Mouse (Mus musculus): ENCODE data around the gene Fnbp1l.

Fnbp1l gene

DNA sequence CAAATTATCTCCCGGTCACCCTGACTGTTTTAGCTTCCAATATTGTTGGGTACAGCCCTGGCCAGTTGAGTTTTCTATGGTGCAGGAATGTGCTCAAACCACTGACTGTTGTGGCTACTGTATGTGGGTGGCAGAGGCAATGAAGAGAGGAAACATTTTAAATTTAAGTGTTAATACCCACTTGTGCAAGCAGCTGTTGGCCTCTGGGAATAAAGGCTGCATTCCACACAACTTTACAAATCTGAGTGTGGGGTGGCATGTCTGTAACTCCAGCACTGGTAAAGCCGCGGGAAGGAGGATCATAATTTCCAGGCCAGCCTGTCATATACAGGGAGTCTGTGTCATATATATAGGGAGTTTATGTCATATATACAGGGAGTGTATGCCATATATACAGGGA lies 99.2 kb downstream of the Fnbp1l start:
- no peak for DNase-seq

DNA sequence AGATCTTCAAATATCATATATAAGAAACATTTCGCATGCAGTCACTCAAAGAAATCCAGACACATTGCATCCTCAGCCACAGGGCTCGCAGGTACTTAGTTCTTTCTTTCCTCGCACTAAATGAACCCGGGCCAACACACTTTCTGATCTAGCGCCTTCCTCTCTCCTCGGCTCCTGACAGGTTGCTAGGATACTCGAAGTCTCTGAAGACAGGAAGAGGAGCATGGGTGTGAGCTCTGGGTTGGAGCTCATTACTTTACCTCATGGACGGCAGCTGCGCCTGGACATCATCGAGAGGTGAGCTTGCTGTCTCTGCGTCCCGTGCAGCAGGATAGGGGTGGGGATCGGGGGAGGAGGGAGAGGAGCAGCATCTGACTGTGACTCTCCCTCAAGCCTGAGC lies 100.4 kb downstream of the Fnbp1l start:
- peak; percentile 47 for DNase-seq

DNA sequence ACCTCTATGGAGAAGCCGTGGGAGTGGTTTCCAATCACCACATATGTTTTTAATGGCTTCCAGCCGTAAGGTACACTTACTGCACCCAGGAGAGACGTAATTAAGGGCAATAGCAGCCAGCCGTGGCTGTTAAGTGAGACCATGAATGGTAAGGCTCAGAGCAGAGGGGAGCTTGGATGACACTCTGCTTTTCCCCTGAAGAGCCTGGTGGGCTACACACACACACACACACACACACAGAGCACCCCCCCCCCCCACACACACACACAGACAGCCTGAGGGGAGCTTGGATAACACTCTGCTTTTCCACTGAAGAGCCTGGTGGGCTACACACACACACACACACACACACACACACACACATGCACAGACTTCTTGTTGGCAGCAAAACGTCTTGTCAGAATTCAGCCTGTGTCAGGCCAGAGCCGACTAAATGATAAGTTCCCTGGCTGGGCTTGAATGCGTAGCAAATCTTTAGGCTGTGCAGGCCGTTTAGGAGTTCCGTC lies 101.2 kb downstream of the Fnbp1l start:
- peak; percentile 85 for DNase-seq

DNA sequence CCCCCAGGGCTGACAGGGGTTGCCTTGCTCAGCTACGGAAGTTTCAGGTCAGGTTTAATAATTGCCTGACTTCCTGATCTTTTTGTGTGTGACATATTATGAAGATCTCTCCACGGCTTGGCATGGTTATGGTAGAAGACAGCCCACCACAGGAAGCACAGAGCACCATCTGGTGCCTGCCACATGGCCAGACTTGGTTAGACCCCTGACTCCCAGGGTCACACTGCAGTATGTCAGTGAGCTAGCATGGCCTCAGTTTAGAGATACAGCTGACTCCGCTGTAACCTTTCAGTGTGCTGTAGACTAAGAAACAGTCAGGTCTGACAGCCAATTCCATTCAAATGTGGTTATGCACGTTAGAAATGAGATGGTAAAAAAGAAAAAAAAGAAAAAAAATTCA lies 101.8 kb downstream of the Fnbp1l start:
- peak; percentile 52 for DNase-seq

DNA sequence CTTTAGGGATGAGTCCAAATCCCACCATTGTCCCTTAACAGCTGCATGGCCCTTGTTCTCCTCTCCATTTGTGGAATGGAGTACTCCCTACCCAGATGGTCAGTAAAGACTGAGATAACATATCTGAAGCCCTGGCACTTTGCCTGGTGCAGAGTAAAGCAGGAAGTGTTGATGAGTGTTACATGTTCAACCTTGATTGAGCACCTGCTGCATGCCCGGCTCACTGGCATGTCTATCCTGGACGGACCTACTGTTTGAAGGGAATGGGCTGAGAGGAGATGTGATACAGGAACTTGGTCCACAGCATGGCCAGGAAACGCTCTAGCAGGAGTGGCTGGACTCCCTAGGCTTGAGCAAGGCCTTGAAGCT lies 103.2 kb downstream of the Fnbp1l start:
- DNase-seq: no peak

DNA sequence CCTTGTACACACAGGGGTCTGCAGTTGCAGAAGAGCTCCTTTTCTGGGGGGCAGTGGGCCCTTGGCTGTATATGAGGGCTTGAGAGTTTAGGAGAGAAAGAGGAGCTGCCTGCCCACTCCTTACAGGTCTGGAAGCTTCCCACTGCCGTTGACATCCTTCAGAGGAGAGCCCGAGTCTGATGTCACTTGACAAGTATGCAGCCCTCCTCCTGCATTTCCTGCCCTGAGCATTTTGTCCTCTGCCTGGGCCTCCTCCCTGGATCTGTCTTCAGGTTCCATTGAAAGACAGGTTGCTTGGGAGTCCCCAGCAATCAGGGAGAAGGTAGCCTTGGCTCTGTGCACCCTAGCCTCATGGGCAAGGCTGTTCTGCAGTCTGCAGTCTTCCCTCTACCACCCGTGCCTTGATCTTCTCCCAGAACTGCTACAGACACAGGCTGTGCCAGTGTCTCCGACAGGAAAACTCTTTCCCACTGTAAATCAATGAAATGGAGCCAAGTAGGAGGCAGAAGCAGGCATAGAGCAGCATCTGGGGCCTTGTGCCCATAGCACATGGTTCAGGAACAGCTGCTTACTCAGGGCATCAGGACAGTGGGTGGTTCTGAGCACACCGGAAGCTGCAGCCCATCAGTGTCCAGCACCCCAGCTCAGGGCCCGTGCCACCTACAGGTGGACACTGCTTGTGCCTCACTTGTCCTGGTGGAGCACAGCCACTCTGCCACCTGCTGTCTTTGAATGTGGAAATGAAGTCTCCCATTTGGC lies 103.8 kb downstream of the Fnbp1l start:
- DNase-seq: no peak

DNA sequence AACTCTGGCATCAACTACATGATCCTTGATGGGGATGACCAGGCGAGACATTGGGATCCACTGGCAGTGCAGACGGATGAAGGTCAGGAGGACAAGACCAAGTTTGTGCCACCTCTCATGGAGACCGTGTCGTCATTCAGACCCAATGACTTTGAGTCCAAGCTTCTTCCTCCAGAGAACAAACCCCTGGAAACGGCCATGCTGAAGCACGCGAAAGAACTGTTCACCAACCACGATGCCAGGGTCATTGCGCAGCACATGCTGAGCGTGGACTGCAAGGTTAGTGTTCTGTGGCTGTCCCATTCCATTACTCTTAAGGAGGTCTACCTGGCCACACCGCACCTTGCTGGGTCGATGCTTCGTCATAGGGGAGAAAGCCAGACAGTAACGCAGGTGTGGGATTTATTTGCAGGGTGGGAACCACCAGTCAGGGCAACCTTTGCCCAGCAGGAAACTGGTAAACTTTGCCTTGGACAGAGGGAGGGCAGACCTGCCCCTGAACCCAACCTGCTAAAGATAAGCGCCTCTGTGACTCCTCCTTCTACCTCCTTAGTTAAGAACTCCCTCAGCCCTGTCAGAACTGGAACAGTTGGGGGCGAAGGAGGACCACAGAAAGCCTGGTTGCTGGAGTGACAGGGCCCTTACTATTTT lies 106.7 kb downstream of the Fnbp1l start:
- DNase-seq: no peak

DNA sequence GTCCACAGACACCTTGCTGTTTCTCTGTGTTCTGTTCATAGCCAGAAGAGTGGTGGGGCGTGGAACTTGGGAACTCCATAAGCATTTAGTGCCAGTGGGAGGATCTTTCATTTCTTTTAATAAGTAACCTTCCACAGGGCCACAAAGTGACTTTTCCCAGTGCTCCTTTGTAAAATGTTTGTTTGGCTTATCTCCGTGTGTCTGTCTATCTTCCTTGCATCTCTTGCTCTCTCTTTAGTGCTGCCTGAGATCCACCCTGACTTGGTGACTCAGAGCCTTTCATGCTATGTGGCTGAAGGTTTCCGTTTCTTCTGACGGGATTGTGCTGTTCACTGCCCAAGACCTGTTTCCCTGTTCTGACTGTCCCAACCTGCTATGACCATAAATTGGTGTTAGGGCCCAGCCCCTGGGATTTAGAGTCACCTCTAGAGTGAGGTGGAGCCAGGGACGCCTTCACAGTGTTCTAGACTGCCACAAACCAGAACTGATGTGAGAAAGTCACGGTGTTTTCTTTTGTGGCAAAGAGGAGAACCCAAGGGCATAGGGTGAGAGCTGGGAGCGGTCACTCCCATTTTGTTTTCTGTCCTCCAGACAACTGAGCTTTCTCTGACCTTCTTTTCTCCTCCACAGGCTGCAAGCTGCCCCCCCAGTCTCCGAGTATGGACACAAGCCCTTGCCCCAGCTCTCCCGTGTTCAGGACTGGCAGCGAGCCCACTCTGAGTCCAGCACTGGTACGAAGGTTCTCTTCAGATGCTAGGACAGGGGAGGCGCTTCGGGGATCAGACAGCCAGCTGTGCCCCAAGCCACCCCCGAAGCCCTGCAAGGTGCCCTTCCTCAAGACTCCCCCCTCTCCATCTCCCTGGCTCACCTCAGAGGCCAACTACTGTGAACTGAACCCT lies 107.5 kb downstream of the Fnbp1l start:
- no peak for DNase-seq

DNA sequence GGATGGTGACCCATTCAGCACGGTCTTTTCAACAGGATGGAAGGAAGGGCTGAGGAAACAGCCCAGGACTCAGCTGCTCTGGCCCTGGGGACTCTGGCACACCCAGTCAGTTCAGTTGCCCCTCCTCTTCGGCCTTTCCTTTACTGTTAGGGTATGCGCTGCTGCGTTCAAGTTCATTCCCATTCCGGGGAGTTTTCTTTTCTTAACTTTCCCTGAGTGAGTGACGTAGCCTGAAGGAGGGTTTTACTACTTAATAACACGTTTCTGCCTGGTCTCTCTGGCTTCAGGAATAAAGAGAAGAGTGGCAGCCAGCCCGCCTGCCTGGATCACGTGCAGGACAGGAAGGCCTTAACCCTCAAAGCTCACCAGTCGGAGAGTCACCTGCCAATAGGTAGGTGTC lies 108.6 kb downstream of the Fnbp1l start:
- no peak for DNase-seq

DNA sequence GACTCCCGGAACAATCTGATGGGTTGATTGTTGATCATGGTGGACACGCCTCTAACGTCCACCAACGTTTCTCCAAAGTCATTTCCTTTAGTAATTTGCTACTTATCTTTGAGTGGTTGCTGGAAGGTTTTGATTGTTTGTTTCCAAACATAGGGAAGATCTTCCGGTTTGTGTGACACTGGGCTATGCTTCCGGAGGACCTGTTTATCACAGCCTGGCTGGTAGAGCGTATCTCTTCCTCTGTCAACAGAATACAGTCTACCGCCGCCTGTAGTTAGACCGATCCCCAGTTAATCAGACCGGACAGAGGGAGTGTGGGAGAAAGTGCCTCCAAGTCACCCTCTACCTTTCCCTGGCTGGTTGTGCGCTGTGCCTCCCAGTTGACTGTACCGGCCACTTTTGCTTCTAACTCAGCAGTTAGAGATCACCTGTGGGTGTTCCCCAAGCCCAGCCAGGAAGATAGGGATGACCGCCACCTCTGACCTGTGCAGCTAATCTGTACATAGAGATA lies 109.2 kb downstream of the Fnbp1l start:
- DNase-seq: no peak

DNA sequence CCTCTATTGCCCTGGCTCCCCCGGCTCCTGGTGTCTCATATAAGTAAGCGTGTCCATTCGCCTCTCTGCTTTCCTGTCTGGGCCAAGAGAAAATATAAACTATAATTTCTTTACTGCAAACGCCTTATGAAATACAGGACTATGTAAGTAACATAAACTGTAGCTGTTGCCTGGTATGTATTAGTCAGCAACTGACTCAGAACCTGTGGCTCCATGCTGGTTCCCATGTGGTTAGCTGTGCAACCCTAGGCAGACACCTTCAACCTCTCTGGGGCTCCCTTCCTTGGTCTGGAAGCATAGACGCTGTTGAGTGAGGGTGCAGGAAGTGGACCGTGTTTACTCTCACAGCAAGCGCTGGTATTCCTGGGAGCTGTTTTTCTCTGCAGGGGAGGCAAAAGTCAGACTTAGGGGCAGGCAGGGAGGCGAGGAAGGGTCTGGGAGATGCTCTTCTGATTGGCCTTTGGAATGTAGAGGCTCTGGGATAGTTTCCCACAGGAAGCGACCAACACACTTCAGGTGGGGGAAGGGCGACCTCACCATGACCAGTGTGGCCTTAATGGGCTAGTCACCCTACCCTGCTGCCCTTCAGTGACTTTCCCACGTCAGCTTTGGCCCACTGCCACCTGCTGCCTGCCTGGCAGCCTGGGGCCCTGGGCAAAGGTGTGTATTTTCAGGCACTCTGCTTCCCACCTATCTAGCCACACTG lies 109.8 kb downstream of the Fnbp1l start:
- DNase-seq: no peak

DNA sequence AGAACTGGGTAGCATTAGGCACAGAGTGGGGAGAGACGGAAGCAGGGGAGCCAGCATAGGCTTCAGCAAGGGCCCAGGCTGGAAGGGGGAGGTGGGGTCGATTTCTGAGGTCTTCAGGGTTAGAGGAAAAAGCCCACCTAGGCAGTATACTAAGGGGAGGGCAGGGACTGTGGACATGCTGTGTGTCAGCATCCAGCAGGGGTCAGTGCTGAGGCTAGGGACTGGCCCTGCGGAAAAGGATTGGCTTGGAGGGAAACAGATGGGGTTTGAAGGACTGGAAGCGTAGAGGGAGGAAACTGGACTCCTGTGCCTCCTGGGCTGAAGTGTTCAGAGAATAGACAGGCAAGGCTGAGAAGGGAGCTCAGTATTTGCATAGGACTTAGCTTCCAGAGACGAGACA lies 110.4 kb downstream of the Fnbp1l start:
- peak; percentile 86 for DNase-seq

DNA sequence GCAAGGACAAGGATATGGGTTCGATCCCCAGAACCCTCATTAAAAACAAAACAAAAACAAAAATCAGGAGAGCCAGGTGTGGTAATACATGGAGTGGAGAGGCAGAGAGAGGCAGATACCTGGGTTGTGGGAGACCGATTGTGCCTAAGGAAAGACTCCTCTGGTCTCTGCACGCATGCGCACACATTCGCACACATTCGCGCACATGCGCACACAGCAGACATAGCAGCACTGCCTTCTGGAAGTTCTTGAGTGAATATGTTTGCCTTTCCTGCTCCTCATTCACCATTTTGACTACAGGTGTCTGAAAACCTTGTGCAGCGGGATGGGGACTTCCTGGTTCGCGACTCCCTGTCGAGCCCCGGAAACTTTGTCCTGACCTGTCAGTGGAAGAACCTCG lies 111.7 kb downstream of the Fnbp1l start:
- DNase-seq: no peak

DNA sequence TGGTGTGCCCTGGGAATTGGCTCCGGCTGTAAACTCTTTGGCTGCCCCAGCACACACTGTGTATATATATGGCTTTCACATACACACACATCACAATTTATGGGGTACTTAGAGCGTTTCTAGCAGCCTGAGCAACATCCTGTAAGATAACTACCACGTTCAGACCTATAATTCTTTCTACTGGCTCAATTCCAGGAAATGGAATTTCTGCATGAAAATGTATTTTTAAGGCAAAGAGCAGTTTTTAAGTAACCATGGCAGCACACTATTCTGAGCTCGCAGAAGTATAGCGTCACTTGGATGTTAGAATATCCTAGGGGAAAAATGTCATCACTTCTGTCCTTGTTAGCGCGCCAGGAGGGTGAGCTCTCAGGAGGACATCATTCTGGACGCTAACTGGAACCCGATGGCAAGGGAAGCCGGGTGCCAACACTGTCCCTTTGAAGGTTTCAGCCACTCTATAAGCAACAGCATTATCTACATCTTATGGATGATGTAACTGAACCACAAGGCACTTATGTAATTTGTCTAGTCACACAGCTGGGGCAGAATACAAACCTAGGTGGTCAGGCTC lies 113.1 kb downstream of the Fnbp1l start:
- DNase-seq: peak; percentile 24

DNA sequence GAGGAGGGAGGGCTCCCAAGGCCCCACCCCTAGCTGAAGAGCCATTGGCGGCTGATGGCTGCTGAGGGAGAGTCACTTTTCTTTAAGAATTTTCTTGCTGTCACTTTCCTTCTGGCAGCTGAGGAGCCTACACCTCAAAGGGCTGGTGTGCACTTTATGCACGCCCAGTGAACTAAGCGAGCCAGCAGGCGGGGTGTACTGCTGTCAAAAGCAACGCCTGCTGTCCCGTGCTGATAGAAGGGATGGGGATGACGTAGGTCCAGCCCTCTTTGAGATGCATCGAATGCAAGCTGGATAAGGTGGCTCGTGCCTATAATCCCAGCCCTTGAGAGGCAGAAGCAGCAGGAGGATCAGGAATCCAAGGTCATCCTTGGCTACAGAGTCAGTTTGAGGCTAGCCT lies 118.6 kb downstream of the Fnbp1l start:
- DNase-seq: no peak

DNA sequence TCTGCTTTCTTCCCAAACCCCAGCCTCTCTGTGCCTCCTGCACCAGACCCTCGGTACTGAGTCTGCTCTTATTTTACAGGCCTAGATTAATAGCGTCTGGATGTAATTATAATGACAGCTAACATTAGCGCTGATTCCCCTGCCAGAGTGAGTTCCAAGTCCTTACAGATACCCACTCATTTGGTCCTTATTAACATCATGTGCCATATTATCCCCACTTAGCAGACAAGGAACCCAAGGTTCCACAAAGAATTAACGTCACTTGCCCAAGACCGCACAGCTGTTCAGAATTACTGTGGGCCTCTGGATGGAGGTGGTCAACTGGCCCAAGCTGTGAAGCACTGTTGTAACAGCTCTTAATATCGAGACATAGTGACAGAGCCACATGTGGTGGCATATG lies 119.9 kb downstream of the Fnbp1l start:
- peak; percentile 43 for DNase-seq

DNA sequence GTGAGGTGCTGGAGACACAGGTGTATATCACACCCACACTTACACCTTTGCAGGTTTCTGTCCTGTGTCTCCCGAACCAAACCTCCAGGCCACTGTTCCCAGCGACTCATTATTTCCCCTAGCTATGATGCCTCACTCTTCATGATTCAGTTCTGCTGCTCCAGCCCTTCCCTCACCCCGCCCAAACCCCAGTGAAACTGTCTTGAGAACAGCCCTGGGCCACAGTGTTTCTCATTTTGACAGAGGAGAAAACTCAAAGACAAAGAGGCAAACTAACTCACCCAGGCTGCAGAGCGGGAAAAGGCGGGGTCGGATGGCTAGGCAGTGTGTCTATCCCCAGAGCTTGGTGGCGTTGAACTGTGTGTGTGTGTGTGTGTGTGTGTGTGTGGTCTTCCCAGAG lies 121.0 kb downstream of the Fnbp1l start:
- DNase-seq: no peak

DNA sequence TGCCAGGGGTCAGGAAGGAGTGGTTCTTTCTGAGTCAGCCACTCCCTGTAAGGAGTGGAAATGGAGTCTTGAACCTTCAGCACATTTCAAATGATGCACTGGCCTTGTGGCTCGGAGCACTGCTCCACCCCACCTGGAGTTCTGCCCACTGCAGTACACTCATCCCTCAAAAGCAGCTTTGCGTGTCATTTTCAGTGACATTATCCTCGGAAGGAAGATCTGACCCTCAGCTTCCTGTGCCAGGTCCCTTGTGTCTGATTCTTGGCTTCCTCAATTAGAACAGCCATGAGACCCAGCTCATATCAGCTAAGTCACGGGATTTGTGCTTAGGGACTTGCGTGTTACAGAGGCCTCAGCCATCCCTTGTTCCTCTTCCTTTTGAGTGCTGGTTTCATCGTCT lies 121.6 kb downstream of the Fnbp1l start:
- DNase-seq: no peak

DNA sequence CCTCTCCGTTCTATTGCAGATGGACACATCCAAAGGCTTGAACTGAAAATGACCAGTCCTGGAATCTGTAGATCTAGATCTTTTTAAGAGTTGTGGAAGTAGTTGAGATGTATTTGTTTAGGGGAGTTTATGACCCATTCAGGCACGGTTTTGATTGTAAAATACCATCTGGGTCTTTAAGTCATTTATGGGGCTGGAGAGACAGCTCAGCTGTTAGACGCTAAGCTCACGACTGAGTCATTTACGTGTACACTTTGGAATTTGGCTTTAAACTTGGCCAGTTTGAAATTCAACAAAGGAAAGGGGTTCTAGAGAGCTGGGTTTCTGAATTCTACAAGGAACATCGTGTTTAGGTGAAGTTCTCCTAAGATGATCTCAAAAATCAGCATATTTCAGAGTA lies 124.8 kb downstream of the Fnbp1l start:
- DNase-seq: no peak

DNA sequence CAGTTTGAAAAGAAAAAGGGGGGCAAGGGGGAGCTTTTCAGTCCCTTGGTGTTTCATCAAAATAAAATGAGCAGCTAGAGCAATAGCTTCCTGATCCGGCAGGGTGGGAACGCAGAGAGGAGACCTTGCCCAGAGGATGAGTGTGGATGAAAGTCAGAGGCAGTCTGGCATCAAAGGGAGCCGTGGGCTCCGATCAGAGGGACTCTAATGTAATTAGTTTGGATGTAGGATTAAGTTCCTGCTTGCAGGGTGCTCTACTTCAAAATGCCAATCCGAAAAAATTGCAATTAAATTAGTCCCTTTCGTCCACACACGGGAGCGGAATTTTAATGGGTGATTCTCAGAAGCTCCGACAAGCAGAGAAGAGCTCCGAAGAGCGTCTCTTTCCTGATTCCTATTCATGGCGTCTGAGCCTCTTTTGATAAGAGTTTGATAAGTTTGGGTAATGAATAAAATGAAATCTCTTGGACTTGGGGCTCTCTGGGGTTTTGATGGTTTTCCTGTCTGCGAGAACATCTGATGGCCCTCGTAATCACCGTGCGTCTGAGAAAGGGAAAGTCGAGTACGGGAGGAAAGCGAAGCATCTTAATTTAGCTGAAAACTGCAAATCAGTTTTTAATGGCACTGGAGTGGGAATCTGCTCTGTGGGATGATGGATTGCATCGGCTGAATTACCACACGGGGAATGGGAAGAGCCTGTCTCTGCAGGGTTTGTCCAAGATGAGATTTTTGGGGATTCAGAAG lies 126.5 kb downstream of the Fnbp1l start:
- DNase-seq: no peak

DNA sequence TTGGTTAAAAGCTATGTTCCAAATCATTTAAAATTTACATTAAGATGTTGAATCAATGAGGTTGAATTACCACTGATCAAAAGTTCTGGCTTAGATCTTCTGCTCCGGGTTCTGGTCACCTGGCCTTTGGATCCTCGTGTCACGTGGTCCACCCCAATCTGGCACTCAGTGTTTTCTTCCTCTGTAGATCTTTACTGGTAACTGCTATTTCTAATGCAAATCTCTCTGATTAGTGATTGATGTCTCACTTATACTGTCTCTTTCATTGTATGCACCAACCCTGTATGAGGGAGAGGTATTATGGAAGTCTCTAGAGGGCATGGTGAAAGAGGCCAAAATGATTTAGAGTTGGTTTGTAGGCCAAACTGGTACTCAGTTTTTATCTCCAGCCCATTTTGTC lies 127.5 kb downstream of the Fnbp1l start:
- DNase-seq: no peak

DNA sequence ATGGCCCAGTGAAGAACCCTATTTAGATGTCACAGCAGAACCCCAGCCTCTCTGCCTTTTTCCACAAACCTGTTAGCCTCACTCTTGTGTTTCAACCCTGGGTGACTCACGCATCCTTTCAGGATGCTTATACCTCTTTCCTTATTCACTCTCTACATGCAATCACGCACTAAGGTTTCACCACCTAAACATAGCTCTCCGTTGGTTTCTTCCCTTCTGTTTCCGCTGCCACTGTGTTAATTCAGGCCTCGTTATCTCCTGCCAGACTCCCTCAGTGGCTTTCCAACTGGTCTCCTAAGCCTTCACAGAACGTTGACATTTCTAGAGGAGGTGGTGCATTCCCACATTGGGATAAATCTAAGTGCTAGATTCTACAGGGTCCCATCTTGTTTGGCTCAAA lies 128.9 kb downstream of the Fnbp1l start:
- DNase-seq: no peak
